Mouse (Mus musculus) ovary, adult 18-20 months (tissue): ENCODE results near the gene Cxcl17.

ENCODE experiments used
- DNase-seq: peaks from one replicate; pipeline ENCODE4 v3.0.0; 2022; ENCODE audit warnings: low spot score, mixed read lengths

The Cxcl17 gene

GRCm38 (mm10) chr7:25367632-25368293 lies 44.9 kb downstream of the Cxcl17 start:
- no peak for DNase-seq

GRCm38 (mm10) chr7:25365937-25366625 lies 46.6 kb downstream of the Cxcl17 start:
- DNase-seq, result no peak

DNA sequence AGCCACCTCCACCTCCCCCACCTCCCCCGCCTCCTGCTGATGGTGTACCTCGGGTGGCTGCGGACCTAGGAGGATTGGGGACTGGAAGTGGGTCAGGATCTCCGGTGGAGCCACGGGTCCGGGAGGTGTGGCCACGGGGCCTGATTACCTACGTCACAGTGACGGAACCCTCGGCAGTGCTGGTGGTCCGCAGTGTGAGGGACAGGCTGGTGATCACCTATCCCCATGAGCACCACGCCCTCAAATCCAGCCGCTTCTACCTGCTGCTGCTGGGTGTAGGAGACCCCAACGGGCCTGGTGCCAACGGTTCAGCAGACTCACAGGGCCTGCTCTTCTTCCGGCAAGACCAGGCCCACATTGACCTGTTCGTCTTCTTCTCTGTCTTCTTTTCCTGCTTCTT lies 49.1 kb downstream of the Cxcl17 start:
- no peak for DNase-seq

DNA sequence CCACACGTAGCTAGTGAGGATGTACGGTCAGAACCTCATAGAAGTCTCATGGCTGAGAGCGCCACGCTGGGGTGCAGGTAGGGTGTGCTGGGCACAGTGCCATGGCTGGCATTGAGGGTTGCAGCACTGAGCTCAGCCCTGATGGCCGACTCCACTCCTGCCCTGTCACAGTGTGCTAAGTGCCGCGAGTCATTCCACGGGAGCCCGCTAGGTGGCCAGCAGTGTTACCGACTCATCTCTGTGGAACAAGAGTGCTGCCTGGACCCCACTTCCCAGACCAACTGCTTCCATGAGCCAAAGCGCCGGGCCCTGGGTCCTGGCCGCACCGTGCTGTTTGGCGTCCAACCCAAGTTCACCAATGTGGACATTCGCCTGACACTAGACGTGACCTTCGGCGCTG lies 49.5 kb downstream of the Cxcl17 start:
- no peak for DNase-seq

GRCm38 (mm10) chr7:25358721-25359206 lies 53.9 kb downstream of the Cxcl17 start:
- no peak for DNase-seq
